Mouse (Mus musculus): ENCODE data around the gene Sbpl. TPM values are rescaled to one million over a fixed set of nuclear protein-coding genes. Genes with fewer than 3 reads are reported as not detected.

Gene Sbpl
- not detected for total RNA-seq (2021)
- not detected in 2 replicates for polyA plus RNA-seq (2012; rRNA removed)
- long read RNA-seq: 0 reads

DNA sequence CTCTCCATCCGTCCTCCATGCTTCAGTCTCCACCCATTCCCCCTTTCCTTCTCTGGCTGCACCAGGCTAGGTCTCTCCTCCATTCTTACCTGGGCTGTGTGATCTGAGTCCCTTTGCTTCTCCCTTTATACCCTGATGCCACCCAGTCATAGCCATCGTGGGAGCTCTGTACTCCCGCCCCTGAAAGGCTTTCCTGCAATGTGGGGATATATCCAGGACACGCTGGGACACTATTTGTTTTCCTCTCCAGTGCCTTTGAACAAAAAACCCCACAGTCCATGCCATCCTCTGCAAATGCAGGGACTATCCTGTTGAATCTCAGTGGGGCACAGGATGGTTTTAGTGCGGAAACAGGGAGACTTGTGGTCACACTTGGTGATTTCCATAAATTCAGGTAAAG lies at the start of gene Sbpl:
Sbpl (minus strand) TSS at position 101 of the 400 bp plus-strand sequence.
- no peak for DNase-seq

DNA sequence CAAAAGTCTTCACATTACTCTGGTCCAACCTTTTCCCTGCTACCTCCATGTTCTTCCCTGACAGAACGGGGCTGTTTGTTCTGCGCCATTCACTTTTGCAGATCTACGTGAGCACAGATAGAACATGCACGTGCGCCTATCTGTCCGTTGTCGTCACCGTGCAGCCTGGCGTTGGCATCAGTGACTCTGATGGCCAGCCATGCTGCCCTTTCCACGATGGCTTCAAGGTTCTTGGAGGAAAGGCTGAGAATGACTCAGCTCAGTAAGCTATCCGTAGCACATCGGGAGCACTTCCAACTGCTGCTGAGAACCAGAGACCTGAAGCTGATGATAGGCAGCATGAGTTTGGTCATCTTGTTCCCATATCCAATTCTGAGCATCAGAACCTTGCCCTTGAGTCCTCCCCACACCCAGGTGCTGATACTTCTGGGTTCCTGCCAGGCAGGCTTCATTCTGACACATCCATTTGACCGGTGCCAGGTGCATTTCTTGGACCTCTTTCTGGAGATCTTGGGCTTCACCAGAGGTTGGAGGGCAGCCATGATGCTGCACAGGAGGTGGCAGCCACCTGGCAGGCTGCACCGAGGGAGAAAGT lies 49.1 kb upstream of the Sbpl start:
- peak; percentile 83 for DNase-seq

DNA sequence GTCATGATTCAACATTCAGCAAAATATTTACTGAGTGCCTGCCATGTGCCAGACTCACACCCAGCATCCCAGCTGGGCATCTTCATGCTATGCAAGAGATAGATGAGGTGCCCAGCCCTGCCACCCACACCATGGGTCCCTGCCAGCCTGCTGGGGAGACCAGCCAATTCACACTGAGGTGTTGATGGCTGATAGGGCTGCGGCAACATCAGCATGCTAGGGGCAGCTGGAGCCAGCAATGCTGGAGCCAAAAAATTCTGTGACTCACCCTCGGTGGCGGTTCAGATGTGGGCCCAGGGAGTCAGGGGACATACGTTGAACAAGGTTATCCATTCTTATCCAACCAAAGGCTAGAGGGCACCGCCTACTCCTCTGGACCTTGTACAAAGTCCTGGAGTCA lies 45.3 kb upstream of the Sbpl start:
- peak; percentile 81 for DNase-seq

DNA sequence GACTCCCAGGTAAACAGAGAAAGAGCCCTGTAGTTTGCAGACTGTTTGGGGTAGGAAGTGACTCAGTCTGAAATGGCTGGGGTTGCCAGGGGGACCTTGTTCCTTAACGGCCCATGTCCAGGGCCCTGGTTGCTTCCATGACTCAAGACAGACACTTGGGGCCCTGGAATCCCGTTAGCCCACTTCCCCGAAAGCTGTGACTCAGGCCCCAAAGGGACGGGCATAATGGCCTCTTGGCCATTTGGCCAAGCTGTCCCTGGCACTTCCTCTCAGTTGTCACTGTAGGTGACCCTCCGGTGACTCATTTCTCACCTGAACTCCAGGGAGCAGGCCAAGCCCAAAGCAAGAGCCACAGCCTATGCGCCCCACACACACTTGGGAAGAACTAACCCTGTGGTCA lies 43.3 kb upstream of the Sbpl start:
- DNase-seq: no peak

DNA sequence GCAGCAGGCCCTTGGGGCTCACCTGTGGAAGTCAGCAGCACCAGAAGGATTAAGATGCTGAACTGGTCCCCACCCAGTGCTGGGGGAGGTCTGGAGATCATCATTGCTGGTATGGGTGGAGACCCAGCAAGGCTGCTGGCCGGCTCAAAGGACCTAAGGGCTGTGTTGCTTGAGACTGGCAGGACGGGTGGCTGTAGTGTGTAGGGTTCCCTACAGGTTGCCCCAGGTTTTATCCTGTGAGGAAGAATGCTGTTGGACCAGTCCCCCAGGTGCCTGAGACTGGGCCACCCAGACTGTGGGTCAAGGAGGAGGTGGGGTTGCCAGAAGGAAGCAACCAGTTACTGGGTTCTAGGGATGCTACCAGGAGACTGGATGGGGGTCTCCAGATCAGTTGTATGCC lies 42.8 kb upstream of the Sbpl start, which contains the start of gene Prss22:
Prss22 (minus strand) TSS at position 200 of the 400 bp plus-strand sequence.
- no peak for DNase-seq

DNA sequence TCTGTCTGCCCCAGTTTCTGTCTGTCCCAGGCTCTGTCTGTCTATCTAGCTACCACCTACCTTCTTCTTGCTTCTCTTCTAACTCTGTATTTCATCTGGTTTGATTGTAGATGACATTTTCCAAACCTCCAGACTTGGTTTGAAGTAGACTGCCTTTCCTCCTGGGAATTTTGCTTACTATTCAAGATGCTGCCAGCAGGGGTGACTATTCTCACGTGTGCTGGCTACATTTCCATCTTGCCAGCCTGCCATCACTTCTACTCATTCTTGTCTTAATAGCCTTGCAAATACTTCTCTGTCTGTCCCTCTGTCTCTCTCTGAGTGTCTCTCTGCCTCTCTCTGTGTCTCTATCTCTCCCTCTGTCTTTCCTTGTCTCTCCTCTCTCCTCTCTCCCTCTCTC lies 40.3 kb upstream of the Sbpl start:
- no peak for DNase-seq

DNA sequence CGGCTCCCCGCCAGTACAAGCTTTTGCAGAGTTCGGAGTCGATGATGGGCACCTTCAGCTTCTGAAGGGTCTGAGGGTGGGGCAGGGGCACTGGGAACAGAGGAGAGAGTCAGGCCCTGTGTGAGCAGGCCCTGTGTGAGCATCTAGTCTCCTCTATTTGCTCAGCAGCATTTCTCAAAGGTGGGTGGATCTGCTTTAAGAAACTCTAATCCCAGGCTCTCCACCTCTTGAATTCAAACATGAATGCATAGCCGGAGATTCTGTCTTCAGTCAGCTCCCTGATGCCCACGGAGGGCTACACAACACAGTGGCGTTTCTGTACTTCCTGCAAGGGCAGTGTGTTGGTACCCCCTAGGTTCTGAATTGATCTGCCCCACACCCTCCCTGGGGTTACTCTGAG lies 39.6 kb upstream of the Sbpl start:
- no peak for DNase-seq

DNA sequence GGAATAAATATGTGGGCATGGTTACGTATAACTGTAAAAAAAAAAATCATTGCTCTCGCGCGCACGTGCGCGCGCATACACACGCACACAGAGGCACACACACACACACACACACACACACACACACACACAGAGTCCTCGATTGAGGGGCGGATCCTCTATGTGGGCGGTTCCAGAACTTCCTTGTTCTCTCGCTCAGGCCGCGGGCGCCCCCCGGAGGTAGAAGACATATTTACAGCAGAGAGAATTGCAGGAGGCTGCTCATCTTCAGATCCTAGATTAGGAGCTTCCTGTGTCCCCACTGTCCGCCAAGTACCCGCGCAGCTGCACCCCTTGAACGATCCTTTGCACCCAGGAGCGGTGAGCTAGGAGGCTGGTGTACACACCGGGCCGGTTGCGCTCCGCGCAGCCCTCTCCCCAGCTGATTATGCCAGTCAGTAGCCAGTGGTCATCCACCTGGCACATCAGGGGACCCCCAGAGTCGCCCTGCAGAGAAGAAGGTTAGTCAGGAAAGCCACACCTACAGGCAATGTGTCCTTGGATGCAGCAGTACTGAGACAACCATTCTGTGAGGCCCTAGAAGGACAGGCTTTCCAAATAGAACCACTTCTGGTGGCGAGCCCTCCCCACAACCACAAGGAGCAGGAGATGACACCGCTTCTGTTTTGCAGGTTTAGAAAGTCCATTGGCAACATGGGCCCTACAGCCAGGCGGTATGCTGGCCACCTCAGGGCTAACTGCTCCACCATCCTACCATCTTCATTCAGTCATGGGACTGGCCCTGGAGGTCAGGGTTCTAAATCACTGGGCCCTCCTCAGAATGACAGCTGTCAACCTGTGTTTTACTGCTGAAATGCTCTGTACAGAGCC lies 38.7 kb upstream of the Sbpl start:
- DNase-seq: peak; percentile 93

DNA sequence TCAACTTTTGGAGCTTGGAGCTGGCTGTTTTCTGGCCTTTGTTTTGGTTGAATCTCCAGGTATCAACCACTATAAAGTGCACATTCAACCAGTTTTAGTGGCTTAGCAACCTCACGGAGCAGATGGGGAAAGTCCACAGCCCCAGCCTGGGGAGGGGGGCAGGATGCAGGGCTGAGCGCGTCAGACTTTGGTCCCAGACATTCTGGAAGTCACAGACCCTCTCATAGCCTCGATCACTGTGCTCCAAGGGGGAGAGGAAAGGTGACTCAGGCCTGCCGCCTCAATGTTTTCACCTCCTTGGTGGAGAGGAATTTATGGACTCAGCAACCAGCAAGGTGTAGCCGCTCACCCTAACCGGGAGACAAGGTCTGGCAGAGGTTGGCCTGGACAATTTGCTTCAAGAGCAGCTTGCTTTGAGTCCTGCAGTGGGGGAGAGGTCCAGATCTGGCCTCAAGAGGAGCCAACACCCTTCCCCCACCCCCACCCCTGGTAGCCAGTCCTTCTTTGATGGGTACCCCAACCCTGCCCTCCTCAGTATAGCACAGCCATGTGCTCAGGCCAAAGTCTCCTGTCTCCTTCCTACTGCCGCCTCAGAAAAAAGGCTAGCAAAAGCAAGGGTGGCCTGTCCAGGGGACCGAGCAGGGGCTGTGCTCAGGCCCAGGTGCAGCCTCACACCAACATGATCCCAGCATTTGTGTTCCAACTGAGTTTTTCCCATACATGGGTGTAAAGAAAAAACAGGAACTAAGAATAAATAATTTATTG lies 37.9 kb upstream of the Sbpl start:
- no peak for DNase-seq

DNA sequence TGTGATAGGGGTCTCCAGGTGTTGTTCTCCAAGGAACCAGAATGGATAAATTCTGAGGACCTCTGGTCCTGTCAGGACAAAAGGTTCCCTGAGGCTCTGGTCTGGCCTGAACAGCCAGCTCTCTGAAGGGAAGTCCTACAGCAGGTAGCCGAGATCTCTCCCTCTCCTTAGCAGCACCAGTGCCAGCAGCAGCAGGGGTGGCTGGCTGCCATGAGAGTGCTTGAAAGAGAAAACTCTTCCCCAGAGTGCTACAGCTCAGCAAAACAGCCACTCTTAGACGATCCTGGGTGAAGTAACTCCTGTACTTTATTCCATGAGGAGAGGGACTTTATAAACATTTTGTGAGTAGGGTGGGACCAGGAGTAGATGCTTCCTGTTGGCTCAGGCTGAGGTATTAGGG lies 34.7 kb upstream of the Sbpl start:
- DNase-seq: no peak

DNA sequence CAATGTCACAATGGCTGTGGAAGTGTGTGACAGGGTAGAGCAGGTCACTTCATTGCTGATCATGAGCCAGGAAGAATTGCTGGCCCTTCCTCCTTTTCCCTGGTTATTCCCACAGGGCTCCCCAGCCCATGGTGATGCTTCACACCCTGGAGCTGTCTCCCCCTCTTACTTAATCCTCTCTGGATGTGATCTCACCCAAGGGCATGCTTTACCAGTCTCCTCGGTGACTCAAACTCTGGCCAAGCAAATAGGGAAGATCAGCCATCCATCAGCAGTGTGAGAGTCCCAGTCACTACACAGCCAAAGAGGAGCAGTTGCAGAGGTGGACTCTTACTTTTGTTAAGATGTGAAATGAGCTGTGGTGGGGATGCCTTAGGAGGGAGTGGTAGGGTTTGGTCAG lies 29.9 kb upstream of the Sbpl start:
- peak; percentile 70 for DNase-seq

DNA sequence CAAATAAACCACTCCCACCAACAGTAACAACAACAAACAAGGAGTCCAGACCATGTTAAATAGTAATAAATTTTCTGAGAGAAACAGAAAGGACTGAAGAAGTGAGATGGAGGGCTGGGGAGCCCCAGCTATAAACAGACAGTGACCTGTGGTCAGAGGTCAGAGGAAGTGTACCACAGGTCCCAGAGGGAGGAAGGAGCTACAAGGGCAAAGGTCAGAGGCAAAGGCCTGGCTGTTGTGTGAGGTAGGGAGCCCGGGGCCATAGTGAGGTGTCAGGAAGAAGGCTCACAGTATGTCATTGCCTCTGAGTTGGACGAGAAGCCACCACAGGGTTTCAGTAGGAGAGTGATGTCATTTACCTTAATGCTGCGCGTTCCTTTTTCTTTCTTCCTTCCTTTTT lies 27.8 kb upstream of the Sbpl start:
- DNase-seq: no peak

DNA sequence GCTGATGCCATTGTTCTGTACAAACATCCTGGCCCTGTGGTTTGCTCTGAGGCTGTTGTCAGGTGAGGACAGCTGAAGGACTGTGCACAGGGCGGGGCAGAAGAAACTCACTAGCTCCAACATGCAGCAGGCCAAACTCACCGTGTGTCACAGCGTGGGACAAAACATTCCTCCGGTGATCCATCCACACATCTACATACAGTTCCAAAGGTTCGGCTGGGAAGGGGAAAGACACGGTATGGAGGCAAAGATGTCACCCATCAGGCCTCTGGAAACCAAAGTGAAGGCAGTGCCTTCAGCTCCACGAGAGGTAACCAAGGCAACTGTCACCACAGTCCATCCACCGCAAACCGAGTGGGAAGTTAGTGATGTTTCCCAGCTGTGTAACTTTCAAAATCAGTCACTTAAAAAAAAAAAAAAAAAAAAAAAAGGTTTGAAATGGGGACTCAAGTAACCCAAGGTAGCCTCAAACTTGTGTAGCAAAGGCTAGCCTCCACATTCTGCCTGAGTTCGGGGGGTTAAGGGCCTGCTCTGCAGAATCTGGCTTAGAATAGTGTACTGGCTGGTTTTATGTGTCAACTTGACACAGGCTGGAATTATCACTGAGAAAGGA lies 25.3 kb upstream of the Sbpl start, which contains the start of gene Prss30:
Prss30 (minus strand) TSS at position 270 of the 613 bp plus-strand sequence.
- DNase-seq: no peak

DNA sequence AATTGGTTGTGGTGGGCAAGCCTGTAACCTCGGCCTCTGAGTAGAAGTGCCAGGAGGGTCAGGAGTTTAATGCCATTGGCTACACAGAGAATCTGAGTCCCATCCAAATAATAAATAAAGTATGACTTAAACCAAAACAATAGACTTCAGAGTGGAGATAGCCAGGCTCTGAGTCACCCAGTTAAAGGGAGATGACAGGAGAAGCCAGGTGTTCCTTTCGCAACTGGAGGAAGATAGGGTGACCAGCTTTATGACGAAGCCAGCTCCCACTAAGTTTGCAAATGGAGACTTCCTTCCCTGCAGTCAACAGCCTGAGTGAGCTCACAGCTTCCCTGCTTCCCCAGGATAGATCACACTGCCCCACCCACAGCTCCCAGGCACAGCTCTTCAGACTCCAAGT lies 24.4 kb upstream of the Sbpl start:
- no peak for DNase-seq

DNA sequence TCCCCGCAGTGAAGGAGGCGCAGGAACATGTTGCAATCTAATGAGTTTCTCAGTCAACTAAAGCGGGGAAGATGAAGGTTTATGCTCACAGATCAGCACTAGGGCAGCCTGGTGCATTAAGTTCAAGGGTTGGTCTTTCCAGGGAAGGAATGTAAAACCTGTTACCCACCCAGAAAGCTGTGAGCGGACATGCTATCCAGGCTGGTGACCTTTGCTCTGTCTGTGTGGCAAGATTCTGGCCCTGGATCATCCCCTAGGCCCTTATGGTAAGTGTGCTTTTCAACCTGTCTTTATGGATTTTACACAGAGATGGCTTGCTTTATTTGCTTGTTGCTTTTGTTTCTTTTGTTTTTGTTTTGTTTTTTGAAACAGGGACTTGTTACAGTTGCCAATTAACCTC lies 21.6 kb upstream of the Sbpl start:
- DNase-seq: no peak

DNA sequence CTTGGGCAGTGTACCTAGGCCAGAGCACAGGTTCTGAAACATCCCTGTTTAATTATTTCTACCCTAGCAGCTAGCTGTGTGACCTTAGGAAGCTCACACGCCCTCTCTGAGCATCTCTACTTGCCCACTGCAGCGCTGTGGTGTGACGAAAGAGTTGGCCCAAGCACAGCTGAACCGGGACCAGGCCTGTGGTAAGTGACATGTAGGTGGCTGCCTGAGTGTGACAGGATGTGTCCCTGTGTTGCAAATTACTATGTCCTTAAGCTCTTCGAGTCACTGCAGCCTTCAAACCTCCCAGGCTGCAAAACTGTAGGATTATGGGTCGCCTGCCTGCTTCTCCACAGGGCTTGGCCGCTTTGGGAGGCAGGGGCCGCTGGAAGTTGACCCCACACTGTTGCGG lies 16.2 kb upstream of the Sbpl start:
- DNase-seq: no peak

DNA sequence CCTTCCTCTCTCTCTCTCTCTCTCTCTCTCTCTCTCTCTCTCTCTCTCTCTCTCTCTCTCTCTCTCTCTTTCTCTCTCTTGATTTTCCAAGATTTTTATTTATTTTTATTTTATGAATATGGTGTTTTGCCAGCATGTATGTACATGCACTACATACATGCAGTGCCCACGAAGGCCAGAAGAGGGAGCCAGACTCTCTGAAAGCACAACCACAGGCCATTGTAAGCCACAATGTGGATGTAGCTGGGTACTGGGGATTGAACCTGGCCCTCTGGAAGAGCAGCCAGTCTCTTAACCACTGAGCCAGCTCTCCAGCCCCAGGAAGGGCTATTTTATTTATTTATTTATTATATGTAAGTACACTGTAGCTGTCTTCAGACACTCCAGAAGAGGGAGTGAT lies 14.2 kb upstream of the Sbpl start:
- DNase-seq: peak; percentile 74

DNA sequence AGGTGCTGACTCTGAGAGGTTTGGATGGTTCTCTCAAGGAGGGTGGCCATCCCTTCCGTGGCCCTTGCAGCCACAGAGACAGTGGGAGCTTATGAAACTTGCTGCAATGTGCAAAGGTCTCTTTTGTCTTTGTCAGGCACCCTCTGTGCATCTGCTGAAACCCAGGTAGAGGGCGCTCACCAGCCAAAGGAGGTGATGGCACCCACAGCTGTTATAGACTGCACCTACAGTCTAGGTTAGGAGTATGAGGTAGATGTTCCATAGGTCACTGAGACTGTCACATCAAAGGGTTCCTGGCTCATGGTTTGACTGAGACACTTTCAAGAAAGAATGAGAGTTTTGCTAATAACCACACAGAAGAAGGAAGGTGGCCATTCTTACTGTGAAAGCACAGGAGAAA lies 13.7 kb upstream of the Sbpl start:
- DNase-seq: no peak

DNA sequence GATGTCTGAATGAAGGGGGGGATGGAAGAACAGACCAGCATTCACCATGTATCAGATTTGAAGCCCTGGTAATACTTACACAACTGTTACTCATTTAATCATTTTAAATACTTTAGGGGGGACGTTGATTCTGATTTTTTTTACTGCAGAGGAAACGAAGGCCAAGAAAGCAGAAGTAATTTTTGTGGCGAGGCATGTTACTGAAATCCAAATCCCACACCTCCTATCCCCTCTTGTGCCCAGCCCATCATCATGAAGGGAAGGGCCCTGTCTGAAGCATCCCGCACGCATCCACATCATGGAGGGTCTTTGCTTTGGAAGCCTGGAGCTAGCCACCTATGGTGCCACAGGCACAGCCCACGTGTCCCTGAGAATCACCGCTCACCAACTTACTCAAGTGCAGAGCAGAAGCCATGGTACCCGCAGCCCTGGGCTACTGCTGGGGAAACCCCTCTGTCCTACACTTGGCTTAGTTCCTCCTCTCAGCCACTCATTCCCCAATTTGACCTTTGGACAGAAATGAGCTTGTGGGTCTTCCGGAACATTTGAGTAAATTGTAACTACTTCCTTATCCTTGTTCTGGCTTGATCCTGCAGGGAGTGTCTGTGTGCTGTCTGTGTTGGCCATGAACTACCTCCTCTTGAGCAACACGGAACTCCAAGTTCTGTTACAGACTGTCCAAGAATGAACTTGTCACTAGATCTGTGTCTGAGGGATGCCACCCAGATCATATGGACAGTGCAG lies 11.8 kb upstream of the Sbpl start:
- DNase-seq: no peak

DNA sequence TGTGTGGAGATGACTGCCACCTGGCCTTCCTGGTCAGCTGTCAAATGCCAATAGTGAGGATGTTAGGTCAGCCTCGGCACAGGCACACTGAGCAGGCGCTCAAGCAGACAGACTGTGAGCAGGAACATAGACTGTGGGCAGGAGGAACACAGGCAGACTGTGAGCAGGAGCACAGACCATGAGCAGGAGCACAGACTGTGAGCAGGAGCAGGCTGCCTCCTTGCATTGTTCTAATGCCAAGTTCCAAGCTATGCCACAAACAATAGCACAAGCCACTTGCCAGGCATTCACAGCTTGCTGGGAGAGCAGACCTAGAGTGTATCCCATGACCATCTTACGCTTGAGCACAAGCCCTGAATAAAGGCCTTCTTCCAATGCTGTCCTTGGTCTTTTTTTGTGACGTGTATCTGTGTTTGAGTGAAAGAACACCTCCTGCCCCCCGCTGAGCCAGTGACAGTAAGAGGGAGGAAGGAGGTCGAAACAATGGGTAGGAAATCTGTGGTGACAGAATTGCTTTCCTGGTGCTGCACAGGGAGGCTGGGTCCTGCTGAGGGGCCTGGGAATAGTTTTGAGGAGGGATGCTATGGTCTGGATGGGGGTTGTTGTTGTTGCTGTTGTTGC lies 10.8 kb upstream of the Sbpl start:
- DNase-seq: no peak

DNA sequence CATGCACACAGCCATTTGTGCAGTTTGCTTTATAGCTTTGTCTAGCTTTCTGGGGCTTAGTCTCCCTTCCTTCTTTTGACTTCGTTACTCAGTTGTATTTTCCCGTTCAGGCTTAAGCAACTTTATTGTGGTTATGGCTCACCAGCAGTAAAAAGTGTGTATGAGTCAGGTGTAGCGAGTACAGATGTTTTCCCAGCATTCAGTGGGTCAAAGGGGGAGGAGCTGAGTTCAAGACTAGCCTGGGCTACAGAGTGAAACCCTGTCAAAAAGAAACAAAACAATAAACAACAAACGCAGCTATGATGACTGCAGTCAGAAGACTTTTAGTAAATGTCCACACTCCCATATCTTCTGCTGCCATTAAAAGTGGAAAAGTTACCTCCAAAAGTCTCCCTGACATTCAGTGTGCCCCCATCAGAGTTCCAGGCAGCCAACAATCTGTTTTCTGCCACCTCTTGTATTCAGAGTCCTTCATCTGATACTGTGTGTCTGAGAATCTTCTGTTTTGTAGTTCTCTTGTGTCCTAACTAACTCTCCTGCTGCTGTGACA lies 6.6 kb upstream of the Sbpl start:
- no peak for DNase-seq
